In genomic region chr2:106955621-106956020, GRCm38 (mm10) we compare ENCODE assay signal across 8 mouse cellular contexts. TPM values are rescaled to one million over a fixed set of nuclear protein-coding genes. Genes with fewer than 3 reads are reported as not detected.
DNase-seq lines count a peak whose midpoint lies in the region; ATAC-seq and TF ChIP-seq lines count a peak whose summit lies in the region.

No protein-coding gene starts in this region.

- no peak; the same call in 1 of the 2 replicates for ATAC-seq in lung, embryonic 14.5 days (ENCODE audit: insufficient read depth)
- ATAC-seq in erythroid progenitor cell, adult 5-6 weeks (replicated peaks; ENCODE audit: low FRiP score, poor library complexity, severe bottlenecking) = no peak

- no peaks in the 10 kb centered on the region for H3K36me3 ChIP-seq in lung, embryonic 14.5 days (ENCODE audit: insufficient read depth)

- H3K4me3 ChIP-seq in lung, embryonic 14.5 days (ENCODE audit: low read depth, low read length) = no peak overlapping the region

- 6% methylated on average over 10 of the region's 10 CpGs for WGBS in lung, embryonic 14.5 days

- H3K9me3 ChIP-seq in lung, embryonic 14.5 days (ENCODE audit: low read depth, low read length) = no peaks in the 10 kb centered on the region

- no peak overlapping the region for H3K27ac ChIP-seq in lung, embryonic 14.5 days (ENCODE audit: low read depth)

- no peak overlapping the region for H3K4me2 ChIP-seq in lung, embryonic 14.5 days

- DNase-seq in heart, postnatal 10 days = peak; percentile 33 to 67
- DNase-seq in heart, adult 11 months = no peak
- DNase-seq in A20 (ENCODE audit: low read depth, low spot score) (peak; percentile 43), adipocyte (ENCODE audit: low spot score) (peak; percentile 70)
- DNase-seq in forelimb bud, embryonic 11.5 days (ENCODE audit: low read depth, low spot score) = peak; percentile 74
- peak; percentile 92 for DNase-seq in lung, embryonic 14.5 days
- DNase-seq in adrenal gland, postnatal 25 days = no peak

- no peaks in the 10 kb centered on the region for H3K27me3 ChIP-seq in lung, embryonic 14.5 days (ENCODE audit: insufficient read depth, low read length)

- H3K4me1 ChIP-seq in lung, embryonic 14.5 days (ENCODE audit: insufficient read depth) = no peaks in the 10 kb centered on the region

- peak; percentile 85 for TF ChIP-seq CTCF in lung, embryonic 14.5 days (IDR thresholded peaks at IDR 0.05; ENCODE audit: low read depth)

- H3K9ac ChIP-seq in lung, embryonic 14.5 days = no peak overlapping the region

- intact Hi-C loops in heart, postnatal 10 days (cut with DNase I) = loop anchor here (1.0 to 5.0 kb wide), 2 partner anchors 258 to 524 kb away; no protein-coding TSS in a partner anchor

RNA-seq across cellular contexts. Expression of gene Arl14ep, which starts 18.6 kb away (rescaled TPM):
- total RNA-seq in heart, postnatal 10 days (2021) = 10 to 100 TPM; 15.1 to 18.5 TPM
- polyA plus RNA-seq in lung, embryonic 14.5 days (2014; fragmentation: Nextera tagmentation; extraction: Ambion mirVana) = 44.8 and 48.3 TPM in 2 replicates
- total RNA-seq in erythroid progenitor cell, adult 5-6 weeks (2015; ENCODE audit: low replicate concordance) = 2.9 and 9.6 TPM in 2 replicates
- 3.3 and 7.0 TPM in 2 replicates for total RNA-seq in erythroid progenitor cell, adult 5-6 weeks (2017; ENCODE audit: low replicate concordance)
- 39.8 and 45.5 TPM in 2 replicates for total RNA-seq in adrenal gland, postnatal 25 days (2021)

Comparison
In these comparisons a context has a peak if more than half of its experiments do, and no peak if none do; other contexts are left out.
1. DNase-seq: peak in heart, postnatal 10 days (2 of 2), A20 (single experiment), adipocyte (single experiment), forelimb bud, embryonic 11.5 days (single experiment) and lung, embryonic 14.5 days (single experiment); none in heart, adult 11 months (single experiment) and adrenal gland, postnatal 25 days (single experiment).